Mouse (Mus musculus): ENCODE measurements around the gene Eif3f. TPM values are rescaled to one million over a fixed set of nuclear protein-coding genes. Genes with fewer than 3 reads are reported as not detected.

Gene Eif3f
- polyA plus RNA-seq, 1 experiment from 2014 or later, result 68.2 TPM

- Histone ChIP-seq H3K4me2 (ENCODE audit: low read depth, low read length) (no peak overlapping the region), H3K9me3 (ENCODE audit: control insufficient read depth, low read length) (no peaks in the 10 kb centered on the region), H3K4me1 (ENCODE audit: control insufficient read depth, insufficient read depth, low read length) (no peaks in the 10 kb centered on the region), H3K27me3 (replicated peaks; ENCODE audit: control insufficient read depth, insufficient read depth, low read length) (no peaks in the 10 kb centered on the region), H3K9ac (ENCODE audit: low read depth, low read length) (no peak overlapping the region), H3K4me3 (ENCODE audit: low read length) (no peak overlapping the region), H3K27ac (ENCODE audit: low read length) (no peak overlapping the region), H3K36me3 (ENCODE audit: control insufficient read depth, insufficient read depth, low read length) (no peaks in the 10 kb centered on the region)
- 69% methylated on average over 2 of the region's 2 CpGs for WGBS
- ATAC-seq, result no peak
Measured at GRCm38 (mm10) chr7:108957734-108958133, 23.5 kb downstream of the Eif3f start.

- H3K36me3 ChIP-seq (ENCODE audit: control insufficient read depth, insufficient read depth, low read length), result no peaks in the 10 kb centered on the region
- no peaks in the 10 kb centered on the region for H3K4me1 ChIP-seq (ENCODE audit: control insufficient read depth, insufficient read depth, low read length)
- H3K27ac ChIP-seq (ENCODE audit: low read length), result no peak overlapping the region
- no peak for ATAC-seq
- WGBS, result 16% methylated on average over 2 of the region's 2 CpGs
- no peaks in the 10 kb centered on the region for H3K27me3 ChIP-seq (replicated peaks; ENCODE audit: control insufficient read depth, insufficient read depth, low read length)
- no peaks in the 10 kb centered on the region for H3K9me3 ChIP-seq (ENCODE audit: control insufficient read depth, low read length)
- H3K4me3 ChIP-seq (ENCODE audit: low read length), result no peak overlapping the region
- no peak overlapping the region for H3K4me2 ChIP-seq (ENCODE audit: low read depth, low read length)
- no peak overlapping the region for H3K9ac ChIP-seq (ENCODE audit: low read depth, low read length)
Measured at GRCm38 (mm10) chr7:108965968-108966367, 31.8 kb downstream of the Eif3f start.

- no peaks in the 10 kb centered on the region for H3K4me1 ChIP-seq (ENCODE audit: control insufficient read depth, insufficient read depth, low read length)
- H3K4me2 ChIP-seq (ENCODE audit: low read depth, low read length), result no peak overlapping the region
- no peak overlapping the region for H3K4me3 ChIP-seq (ENCODE audit: low read length)
- WGBS, result 30% methylated on average over 7 of the region's 7 CpGs
- no peaks in the 10 kb centered on the region for H3K27me3 ChIP-seq (replicated peaks; ENCODE audit: control insufficient read depth, insufficient read depth, low read length)
- no peak overlapping the region for H3K27ac ChIP-seq (ENCODE audit: low read length)
- no peak overlapping the region for H3K9ac ChIP-seq (ENCODE audit: low read depth, low read length)
- no peaks in the 10 kb centered on the region for H3K36me3 ChIP-seq (ENCODE audit: control insufficient read depth, insufficient read depth, low read length)
- ATAC-seq, result peak; percentile 82
- H3K9me3 ChIP-seq (ENCODE audit: control insufficient read depth, low read length), result no peaks in the 10 kb centered on the region
Measured at GRCm38 (mm10) chr7:108966742-108967362, 32.6 kb downstream of the Eif3f start.

GRCm38 (mm10) chr7:108968201-108968600, 34.0 kb downstream of the Eif3f start:
- 0 out of 2 replicates have a peak, but pooled peaks have one; percentile 43 for ATAC-seq
- Histone ChIP-seq H3K4me3 (ENCODE audit: low read length) (no peak overlapping the region), H3K4me2 (ENCODE audit: low read depth, low read length) (no peak overlapping the region), H3K9me3 (ENCODE audit: control insufficient read depth, low read length) (no peaks in the 10 kb centered on the region), H3K9ac (ENCODE audit: low read depth, low read length) (no peak overlapping the region), H3K27me3 (replicated peaks; ENCODE audit: control insufficient read depth, insufficient read depth, low read length) (no peaks in the 10 kb centered on the region), H3K27ac (ENCODE audit: low read length) (no peak overlapping the region), H3K36me3 (ENCODE audit: control insufficient read depth, insufficient read depth, low read length) (no peaks in the 10 kb centered on the region), H3K4me1 (ENCODE audit: control insufficient read depth, insufficient read depth, low read length) (no peaks in the 10 kb centered on the region)
- WGBS, result 23% methylated on average over 6 of the region's 6 CpGs

- no peak overlapping the region for H3K9ac ChIP-seq (ENCODE audit: low read depth, low read length)
- H3K9me3 ChIP-seq (ENCODE audit: control insufficient read depth, low read length), result no peaks in the 10 kb centered on the region
- no peaks in the 10 kb centered on the region for H3K36me3 ChIP-seq (ENCODE audit: control insufficient read depth, insufficient read depth, low read length)
- ATAC-seq, result no peak
- no peaks in the 10 kb centered on the region for H3K27me3 ChIP-seq (replicated peaks; ENCODE audit: control insufficient read depth, insufficient read depth, low read length)
- H3K27ac ChIP-seq (ENCODE audit: low read length), result no peak overlapping the region
- no peak overlapping the region for H3K4me3 ChIP-seq (ENCODE audit: low read length)
- 61% methylated on average over 6 of the region's 6 CpGs for WGBS
- no peaks in the 10 kb centered on the region for H3K4me1 ChIP-seq (ENCODE audit: control insufficient read depth, insufficient read depth, low read length)
- H3K4me2 ChIP-seq (ENCODE audit: low read depth, low read length), result no peak overlapping the region
Measured at GRCm38 (mm10) chr7:108972273-108972672, 38.1 kb downstream of the Eif3f start.

GRCm38 (mm10) chr7:108985934-108986708, 51.9 kb downstream of the Eif3f start:
- no peak overlapping the region for H3K4me3 ChIP-seq (ENCODE audit: low read length)
- 87% methylated on average over 2 of the region's 3 CpGs for WGBS
- ATAC-seq, result no peak
- no peaks in the 10 kb centered on the region for H3K9me3 ChIP-seq (ENCODE audit: control insufficient read depth, low read length)
- no peaks in the 10 kb centered on the region for H3K36me3 ChIP-seq (ENCODE audit: control insufficient read depth, insufficient read depth, low read length)
- H3K4me2 ChIP-seq (ENCODE audit: low read depth, low read length), result no peak overlapping the region
- H3K27ac ChIP-seq (ENCODE audit: low read length), result no peak overlapping the region
- no peaks in the 10 kb centered on the region for H3K27me3 ChIP-seq (replicated peaks; ENCODE audit: control insufficient read depth, insufficient read depth, low read length)
- no peaks in the 10 kb centered on the region for H3K4me1 ChIP-seq (ENCODE audit: control insufficient read depth, insufficient read depth, low read length)
- H3K9ac ChIP-seq (ENCODE audit: low read depth, low read length), result no peak overlapping the region

GRCm38 (mm10) chr7:108991207-108991606, 57.0 kb downstream of the Eif3f start:
- Histone ChIP-seq H3K36me3 (ENCODE audit: control insufficient read depth, insufficient read depth, low read length) (no peaks in the 10 kb centered on the region), H3K4me3 (ENCODE audit: low read length) (no peak overlapping the region), H3K4me2 (ENCODE audit: low read depth, low read length) (no peak overlapping the region), H3K9me3 (ENCODE audit: control insufficient read depth, low read length) (no peaks in the 10 kb centered on the region), H3K9ac (ENCODE audit: low read depth, low read length) (no peak overlapping the region), H3K4me1 (ENCODE audit: control insufficient read depth, insufficient read depth, low read length) (no peaks in the 10 kb centered on the region), H3K27ac (ENCODE audit: low read length) (no peak overlapping the region), H3K27me3 (replicated peaks; ENCODE audit: control insufficient read depth, insufficient read depth, low read length) (no peaks in the 10 kb centered on the region)
- WGBS, result 82% methylated on average over 9 of the region's 9 CpGs
- no peak for ATAC-seq

Other genes with a start within 250 kb of the Eif3f start
- not detected in 2 replicates for gene Olfr512, start 221.1 kb upstream of the Eif3f start, polyA plus RNA-seq (2015; fragmentation: Nextera tagmentation; extraction: Ambion mirVana)
- gene Olfr513, start 183.4 kb upstream of the Eif3f start, polyA plus RNA-seq (2015; fragmentation: Nextera tagmentation; extraction: Ambion mirVana), result not detected in 2 replicates
- not detected in 2 replicates for gene Olfr514, start 108.4 kb upstream of the Eif3f start, polyA plus RNA-seq (2015; fragmentation: Nextera tagmentation; extraction: Ambion mirVana)
- gene Olfr516, start 83.9 kb upstream of the Eif3f start, polyA plus RNA-seq (2015; fragmentation: Nextera tagmentation; extraction: Ambion mirVana), result not detected in 2 replicates
- gene Olfr517, start 62.0 kb upstream of the Eif3f start, polyA plus RNA-seq (2015; fragmentation: Nextera tagmentation; extraction: Ambion mirVana), result not detected in 2 replicates
- gene Olfr518, start 49.4 kb upstream of the Eif3f start, polyA plus RNA-seq (2015; fragmentation: Nextera tagmentation; extraction: Ambion mirVana), result not detected in 2 replicates
- not detected in 2 replicates for gene Olfr519, start 40.0 kb upstream of the Eif3f start, polyA plus RNA-seq (2015; fragmentation: Nextera tagmentation; extraction: Ambion mirVana)
- gene Nlrp10, start 4.2 kb upstream of the Eif3f start, polyA plus RNA-seq (2015; fragmentation: Nextera tagmentation; extraction: Ambion mirVana), result 0.06 TPM in 1 of 2 replicates, not detected in the other
- gene Tub, start 15.9 kb downstream of the Eif3f start, polyA plus RNA-seq (2015; fragmentation: Nextera tagmentation; extraction: Ambion mirVana), result 1.8 and 1.9 TPM in 2 replicates
- 1.5 and 1.7 TPM in 2 replicates for gene Ric3, start 148.9 kb downstream of the Eif3f start, polyA plus RNA-seq (2015; fragmentation: Nextera tagmentation; extraction: Ambion mirVana)
- 1.7 and 2.6 TPM in 2 replicates for gene Lmo1, start 240.8 kb downstream of the Eif3f start, polyA plus RNA-seq (2015; fragmentation: Nextera tagmentation; extraction: Ambion mirVana)